Mouse (Mus musculus) myocyte (in vitro differentiated cells): ENCODE data around the gene Klhl11. TPM values are rescaled to one million over a fixed set of nuclear protein-coding genes. Genes with fewer than 3 reads are reported as not detected.

Source experiments
- H3K27me3 ChIP-seq: one replicate; pipeline ENCODE4 v1.6.1; 2011; ENCODE audit not compliant: control insufficient read depth, insufficient read depth, insufficient read length
- H3K36me3 ChIP-seq: one replicate; pipeline ENCODE4 v1.6.1; 2011; ENCODE audit not compliant: control insufficient read depth, insufficient read depth
- H3K4me2 ChIP-seq: one replicate; pipeline ENCODE4 v1.6.1; 2011; ENCODE audit warnings: low read depth, control low read depth
- H3K4me3 ChIP-seq: one replicate; pipeline ENCODE4 v1.5.1; 2011; ENCODE audit warnings: mild to moderate bottlenecking, control low read depth, moderate library complexity
- H3K79me2 ChIP-seq: one replicate; pipeline ENCODE4 v1.6.1; 2011; ENCODE audit not compliant: control insufficient read depth, insufficient read depth
- H3ac ChIP-seq: one replicate; pipeline ENCODE4 v1.6.1; 2011; ENCODE audit not compliant: control insufficient read depth, insufficient read length
- CEBPB ChIP-seq: IDR thresholded peaks from 2 replicates; pipeline ENCODE4 v1.6.1; 2011; ENCODE audit warnings: mild to moderate bottlenecking, moderate library complexity; ENCODE audit not compliant: poor library complexity, insufficient read depth, severe bottlenecking
- E2F4 ChIP-seq: IDR thresholded peaks from one replicate; pipeline ENCODE4 v1.6.1; 2011; ENCODE audit warnings: mild to moderate bottlenecking, control low read depth, moderate library complexity; ENCODE audit not compliant: insufficient read depth
- MAX ChIP-seq: IDR thresholded peaks from one replicate; pipeline ENCODE4 v1.6.1; 2011; ENCODE audit warnings: low read depth, mild to moderate bottlenecking, control low read depth
- MYOD1 ChIP-seq, 3 experiments: IDR thresholded peaks; one replicate each; pipeline ENCODE4 v1.6.1; 2011; ENCODE audit warnings: control low read depth in 2 of 3, low read depth in 2 of 3, mild to moderate bottlenecking in 2 of 3, moderate library complexity in 1 of 3; ENCODE audit not compliant: insufficient read length in 2 of 3, control insufficient read depth in 1 of 3
- MYOG ChIP-seq, 3 experiments: IDR thresholded peaks; one replicate each; pipeline ENCODE4 v1.6.1; 2011; ENCODE audit warnings: control low read depth in 2 of 3, low read depth in 2 of 3, mild to moderate bottlenecking in 2 of 3; ENCODE audit not compliant: insufficient read length in 2 of 3, control insufficient read depth in 1 of 3, insufficient read depth in 1 of 3
- POLR2A ChIP-seq: IDR thresholded peaks from one replicate; pipeline ENCODE4 v1.6.1; 2011; ENCODE audit warnings: low read depth, mild to moderate bottlenecking, control low read depth, moderate library complexity; ENCODE audit not compliant: insufficient read length
- POLR2AphosphoS2 ChIP-seq: IDR thresholded peaks from one replicate; pipeline ENCODE4 v1.6.1; 2011; ENCODE audit warnings: low read depth, control low read depth; ENCODE audit not compliant: insufficient read length
- REST ChIP-seq: IDR thresholded peaks from one replicate; pipeline ENCODE4 v1.6.1; 2011; ENCODE audit warnings: mild to moderate bottlenecking, control low read depth, moderate library complexity; ENCODE audit not compliant: insufficient read depth, insufficient read length
- SRF ChIP-seq: IDR thresholded peaks from one replicate; pipeline ENCODE4 v1.6.1; 2011; ENCODE audit warnings: low read depth; ENCODE audit not compliant: control insufficient read depth, insufficient read length
- TCF12 ChIP-seq: IDR thresholded peaks from one replicate; pipeline ENCODE4 v1.6.1; 2011; ENCODE audit warnings: mild to moderate bottlenecking, control low read depth; ENCODE audit not compliant: poor library complexity, insufficient read depth, severe bottlenecking
- TCF3 ChIP-seq: IDR thresholded peaks from one replicate; pipeline ENCODE4 v1.6.1; 2011; ENCODE audit warnings: low read depth, control low read depth; ENCODE audit not compliant: insufficient read length
- USF1 ChIP-seq: IDR thresholded peaks from one replicate; pipeline ENCODE4 v1.6.1; 2011; ENCODE audit warnings: low read depth, mild to moderate bottlenecking, control low read depth, moderate library complexity
- polyA plus RNA-seq: library from polyadenylated mRNA; unstranded; fragments of >200 nt; fragmentation: generic; extraction: Trizol; gene quantifications from one replicate; pipeline ENCODE4 v1.2.1, GENCODE M21; 2012; ENCODE audit warnings: missing spikeins

The Klhl11 gene
- polyA plus RNA-seq, 1 experiment = 3.6 TPM

- TF ChIP-seq TCF3 (no peak), USF1 (no peak), CEBPB (no peak), MYOD1 (IDR thresholded peaks at IDR 0.05; ENCODE audit: control insufficient read depth in 1 of 3, insufficient read length in 2 of 3, low read depth in 2 of 3) (no peak), TCF12 (no peak), POLR2AphosphoS2 (no peak), MAX (no peak), REST (no peak), MYOG (IDR thresholded peaks at IDR 0.05; ENCODE audit: control insufficient read depth in 1 of 3, insufficient read depth in 1 of 3, insufficient read length in 2 of 3, low read depth in 2 of 3) (no peak), POLR2A (no peak), E2F4 (no peak), SRF (no peak)
- Histone ChIP-seq H3K4me2 (no peak overlapping the region), H3ac (no peak overlapping the region), H3K4me3 (no peak overlapping the region), H3K79me2 (no peaks in the 10 kb centered on the region), H3K36me3 (peaks cover 58% of the 10 kb centered on the region), H3K27me3 (no peaks in the 10 kb centered on the region)
Measured at GRCm38 (mm10) chr11:100505997-100506396, 33.5 kb upstream of the Klhl11 start.

GRCm38 (mm10) chr11:100504990-100505660, 32.6 kb upstream of the Klhl11 start:
- H3K27me3 ChIP-seq = no peaks in the 10 kb centered on the region
- no peaks in the 10 kb centered on the region for H3K79me2 ChIP-seq
- peaks cover 57% of the 10 kb centered on the region for H3K36me3 ChIP-seq
- H3K4me3 ChIP-seq = no peak overlapping the region
- no peak overlapping the region for H3K4me2 ChIP-seq
- H3ac ChIP-seq = no peak overlapping the region
- TF ChIP-seq MYOG (IDR thresholded peaks at IDR 0.05; ENCODE audit: control insufficient read depth in 1 of 3, insufficient read depth in 1 of 3, insufficient read length in 2 of 3, low read depth in 2 of 3) (no peak), REST (no peak), USF1 (no peak), MAX (no peak), TCF12 (no peak), POLR2AphosphoS2 (no peak), CEBPB (no peak)

GRCm38 (mm10) chr11:100501321-100501720, 28.8 kb upstream of the Klhl11 start:
- TF ChIP-seq E2F4 (no peak), TCF12 (no peak), SRF (no peak), MAX (no peak), REST (no peak), TCF3 (no peak), MYOG (IDR thresholded peaks at IDR 0.05; ENCODE audit: control insufficient read depth in 1 of 3, insufficient read depth in 1 of 3, insufficient read length in 2 of 3, low read depth in 2 of 3) (no peak), USF1 (no peak), MYOD1 (IDR thresholded peaks at IDR 0.05; ENCODE audit: control insufficient read depth in 1 of 3, insufficient read length in 2 of 3, low read depth in 2 of 3) (no peak), POLR2AphosphoS2 (no peak), POLR2A (no peak), CEBPB (no peak)
- Histone ChIP-seq H3K36me3 (peaks cover 54% of the 10 kb centered on the region), H3K79me2 (no peaks in the 10 kb centered on the region), H3ac (no peak overlapping the region), H3K4me3 (no peak overlapping the region), H3K27me3 (no peaks in the 10 kb centered on the region), H3K4me2 (no peak overlapping the region)

- H3K4me2 ChIP-seq = no peak overlapping the region
- H3K79me2 ChIP-seq = no peaks in the 10 kb centered on the region
- no peaks in the 10 kb centered on the region for H3K27me3 ChIP-seq
- H3ac ChIP-seq = no peak overlapping the region
- TF ChIP-seq POLR2AphosphoS2 (no peak), MAX (no peak)
- peaks cover 55% of the 10 kb centered on the region for H3K36me3 ChIP-seq
- no peak overlapping the region for H3K4me3 ChIP-seq
Measured at GRCm38 (mm10) chr11:100500651-100501050, 28.1 kb upstream of the Klhl11 start.

GRCm38 (mm10) chr11:100500241-100500640, 27.7 kb upstream of the Klhl11 start:
- Histone ChIP-seq H3K27me3 (no peaks in the 10 kb centered on the region), H3K4me2 (no peak overlapping the region), H3ac (no peak overlapping the region), H3K4me3 (no peak overlapping the region), H3K79me2 (no peaks in the 10 kb centered on the region), H3K36me3 (peaks cover 53% of the 10 kb centered on the region)
- no peak for TF ChIP-seq E2F4
- TF ChIP-seq POLR2A = no peak
- no peak for TF ChIP-seq USF1
- TF ChIP-seq SRF = no peak
- TF ChIP-seq TCF3 = no peak
- TF ChIP-seq REST = no peak
- TF ChIP-seq CEBPB = no peak
